Mouse (Mus musculus) brain, embryonic 14.5 days (tissue): ENCODE data around the gene Rps6ka5.

Experiments used
- CTCF ChIP-seq: fragments of 200-500 bp; IDR thresholded peaks from 2 replicates; pipeline ENCODE4 v1.5.1; 2012; ENCODE audit warnings: inconsistent platforms, mild to moderate bottlenecking, moderate library complexity, borderline replicate concordance; ENCODE audit not compliant: insufficient read depth, insufficient read length; ENCODE audit errors: extremely low read depth
- POLR2A ChIP-seq: fragments of 200-500 bp; IDR thresholded peaks from 2 replicates; pipeline ENCODE4 v1.6.1; 2012; ENCODE audit warnings: mild to moderate bottlenecking, inconsistent platforms, borderline replicate concordance; ENCODE audit not compliant: poor library complexity, insufficient read depth, insufficient read length, severe bottlenecking; ENCODE audit errors: extremely low read depth

GRCm38 (mm10) chr12:100501261-100501660 lies 225.5 kb downstream of the Rps6ka5 start:
- no peak for TF ChIP-seq POLR2A
- TF ChIP-seq CTCF: no peak
